Mouse (Mus musculus) gastrocnemius, postnatal 14 days (tissue): Measurements from ENCODE around the gene Polr2e. TPM values are rescaled to one million over a fixed set of nuclear protein-coding genes. Genes with fewer than 3 reads are reported as not detected.
"Not testable (repeated sequence)": the region's sequence is repeated elsewhere in the genome, so short reads cannot be mapped to it uniquely, and the experiment has no call there.

Source experiments
- DNase-seq: peaks from one replicate; pipeline ENCODE4 v3.0.0; 2021; ENCODE audit warnings: mixed read lengths
- intact Hi-C: fragments of 180-260 bp; cut with DNase I; formaldehyde crosslinking; loops from one replicate; pipeline ENCODE4 v1.15.1; 2025; ENCODE audit warnings: low total_unique reads
- total RNA-seq, 2 experiments: library from RNA; stranded (reverse); gene quantifications; 2 replicates each; pipeline ENCODE4 v1.2.3; 2021

Gene Polr2e
- total RNA-seq, 2 experiments from 2014 or later, result 45.3 to 55.6 TPM

- DNase-seq, result no peak
- intact Hi-C loops, result loop anchor here (5.0 kb wide), 1 partner anchor 33 kb away; no protein-coding TSS in a partner anchor
These were observed 24.5 kb upstream of the Polr2e start for GRCm38 (mm10) chr10:80063877-80064650.

GRCm38 (mm10) chr10:80063104-80063503 is 23.5 kb upstream of the Polr2e start:
- intact Hi-C loops, result loop anchor here (5.0 kb wide), 1 partner anchor 34 kb away; no protein-coding TSS in a partner anchor
- DNase-seq, result no peak

GRCm38 (mm10) chr10:80057683-80058326 is 18.2 kb upstream of the Polr2e start:
- DNase-seq, result no peak
- intact Hi-C loops, result loop anchor here (5.0 kb wide), 1 partner anchor 54 kb away; no protein-coding TSS in a partner anchor

- intact Hi-C loops, result loop anchor here (5.0 kb wide), 1 partner anchor 55 kb away; no protein-coding TSS in a partner anchor
- no peak for DNase-seq
These were observed 17.5 kb upstream of the Polr2e start for GRCm38 (mm10) chr10:80056976-80057682.

- intact Hi-C loops, result loop anchor here (5.0 kb wide), 1 partner anchor 56 kb away; no protein-coding TSS in a partner anchor
- no peak for DNase-seq
These were observed 16.9 kb upstream of the Polr2e start for GRCm38 (mm10) chr10:80056506-80056905.

- DNase-seq, result no peak
- intact Hi-C loops, result loop anchor here (5.0 kb wide), 1 partner anchor 56 kb away; no protein-coding TSS in a partner anchor
These were observed 16.3 kb upstream of the Polr2e start for GRCm38 (mm10) chr10:80055891-80056290.

- DNase-seq, result no peak
- intact Hi-C loops, result loop anchor here (5.0 kb wide), 1 partner anchor 57 kb away; no protein-coding TSS in a partner anchor
These were observed 15.8 kb upstream of the Polr2e start for GRCm38 (mm10) chr10:80055364-80055763.

- intact Hi-C loops, result loop anchor here (5.0 kb wide), 1 partner anchor 57 kb away; no protein-coding TSS in a partner anchor
- DNase-seq, result not testable (repeated sequence)
These were observed 15.3 kb upstream of the Polr2e start for GRCm38 (mm10) chr10:80054911-80055310.

GRCm38 (mm10) chr10:80053831-80054815 is 14.5 kb upstream of the Polr2e start:
- intact Hi-C loops, result no loop called here
- peak; percentile 75 for DNase-seq

- intact Hi-C loops, result no loop called here
These were observed 13.7 kb upstream of the Polr2e start for GRCm38 (mm10) chr10:80053259-80053780.

GRCm38 (mm10) chr10:80052374-80052764 is 12.8 kb upstream of the Polr2e start:
- intact Hi-C loops, result no loop called here
- no peak for DNase-seq

More at GRCm38 (mm10) chr10:80053259-80053780, 13.7 kb upstream of the Polr2e start:
- peak; percentile 100 for DNase-seq

- peak; percentile 69 for DNase-seq
- intact Hi-C loops, result no loop called here
These were observed 12.2 kb upstream of the Polr2e start for GRCm38 (mm10) chr10:80051618-80052373.

GRCm38 (mm10) chr10:80050885-80051617 is 11.5 kb upstream of the Polr2e start:
- no peak for DNase-seq
- intact Hi-C loops, result no loop called here

GRCm38 (mm10) chr10:80050244-80050643 is 10.6 kb upstream of the Polr2e start:
- intact Hi-C loops, result no loop called here
- no peak for DNase-seq

- DNase-seq, result no peak
- intact Hi-C loops, result no loop called here
These were observed 9.2 kb upstream of the Polr2e start for GRCm38 (mm10) chr10:80048834-80049233.

GRCm38 (mm10) chr10:80048396-80048795 is 8.8 kb upstream of the Polr2e start:
- intact Hi-C loops, result no loop called here
- DNase-seq, result no peak

GRCm38 (mm10) chr10:80047041-80047565 is 7.5 kb upstream of the Polr2e start, which contains the start of gene Gpx4:
TSS of gene Gpx4 (plus strand) at chr10:80047166.
- intact Hi-C loops, result no loop called here
- DNase-seq, result no peak
